Mouse (Mus musculus) neural tube, embryonic 14.5 days (tissue): ENCODE results near the gene Helq. TPM values are rescaled to one million over a fixed set of nuclear protein-coding genes. Genes with fewer than 3 reads are reported as not detected.

Source experiments
- ATAC-seq: fragments of 200-750 bp; cut with Nextera tagmentation; 2 replicates; pipeline ENCODE4 v1.8.0; 2017; ENCODE audit warnings: low read depth, mild to moderate bottlenecking, moderate TSS enrichment, moderate library complexity
- H3K27ac ChIP-seq: fragments of 300-500 bp; sonication (generic); 2 replicates; pipeline ENCODE4 v1.5.1; 2014; ENCODE audit warnings: low read depth, mild to moderate bottlenecking, control low read depth, low read length, moderate library complexity, mixed read lengths
- H3K27me3 ChIP-seq: fragments of 300-500 bp; sonication (generic); 2 replicates; pipeline ENCODE4 v1.6.1; 2014; ENCODE audit warnings: low read length; ENCODE audit not compliant: control insufficient read depth, insufficient read depth
- H3K36me3 ChIP-seq: fragments of 300-500 bp; sonication (generic); 2 replicates; pipeline ENCODE4 v1.6.1; 2014; ENCODE audit warnings: low read length, mixed read lengths; ENCODE audit not compliant: control insufficient read depth, insufficient read depth
- H3K4me1 ChIP-seq: fragments of 300-500 bp; sonication (generic); 2 replicates; pipeline ENCODE4 v1.6.1; 2014; ENCODE audit warnings: low read length; ENCODE audit not compliant: control insufficient read depth, insufficient read depth
- H3K4me2 ChIP-seq: fragments of 300-500 bp; sonication (generic); 2 replicates; pipeline ENCODE4 v1.6.1; 2014; ENCODE audit warnings: mild to moderate bottlenecking, low read depth, low read length, control low read depth
- H3K4me3 ChIP-seq: fragments of 300-500 bp; sonication (generic); 2 replicates; pipeline ENCODE4 v1.5.1; 2014; ENCODE audit warnings: low read depth, low read length, control low read depth, mixed read lengths
- H3K9ac ChIP-seq: fragments of 300-500 bp; sonication (generic); replicated peaks from 2 replicates; pipeline ENCODE4 v1.6.1; 2014; ENCODE audit warnings: low read depth, mild to moderate bottlenecking, control low read depth, low read length, mixed read lengths
- H3K9me3 ChIP-seq: fragments of 300-500 bp; sonication (generic); 2 replicates; pipeline ENCODE4 v1.6.1; 2016; ENCODE audit warnings: low read length; ENCODE audit not compliant: control insufficient read depth
- WGBS: fragments of 180-500 bp; shearing (Covaris S2); extraction: QIAGEN DNeasy Blood & Tissue Kit; methylation state at CpG from one replicate; pipeline ENCODE4 v1.1.7; 2014; 5-methylcytosine and 5-hydroxymethylcytosine counted together
- polyA plus RNA-seq: library from polyadenylated mRNA; unstranded; fragments of >200 nt; fragmentation: Nextera tagmentation; extraction: Ambion mirVana; gene quantifications from 2 replicates; pipeline ENCODE4 v1.2.1, GENCODE M21; 2014

The Helq gene
- polyA plus RNA-seq, 1 experiment from 2014 or later = 29.7 TPM

GRCm38 (mm10) chr5:100734535-100734934, 63.9 kb downstream of the Helq start:
- H3K27ac ChIP-seq = no peak overlapping the region
- no peaks in the 10 kb centered on the region for H3K36me3 ChIP-seq
- no peaks in the 10 kb centered on the region for H3K9me3 ChIP-seq
- WGBS = 86% methylated on average over 4 of the region's 4 CpGs
- H3K4me3 ChIP-seq = no peak overlapping the region
- no peak overlapping the region for H3K4me2 ChIP-seq
- no peaks in the 10 kb centered on the region for H3K4me1 ChIP-seq
- no peak for ATAC-seq
- no peak overlapping the region for H3K9ac ChIP-seq
- no peaks in the 10 kb centered on the region for H3K27me3 ChIP-seq

DNA sequence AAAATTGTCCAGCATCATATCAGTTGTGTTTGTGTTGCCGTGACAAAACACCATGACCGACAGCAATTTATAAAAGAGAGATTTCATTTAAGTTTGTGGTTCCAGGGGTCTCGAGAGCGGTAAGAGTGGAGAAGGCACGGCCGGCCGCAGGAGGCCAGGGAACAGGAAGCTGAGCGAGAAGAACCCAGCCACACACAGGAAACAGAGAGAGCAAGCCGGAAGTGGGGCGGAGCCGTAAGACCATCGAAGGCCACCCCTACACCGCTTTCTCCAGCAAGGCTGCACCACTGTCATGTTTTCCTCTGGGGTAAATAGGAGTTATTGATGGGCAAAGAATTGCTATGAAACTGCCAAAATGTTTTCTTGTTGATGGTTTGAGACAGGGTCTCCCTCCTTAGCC, 69.6 kb downstream of the Helq start:
- 93% methylated on average over 13 of the region's 13 CpGs for WGBS
- no peak overlapping the region for H3K4me3 ChIP-seq
- H3K27me3 ChIP-seq = no peaks in the 10 kb centered on the region
- no peaks in the 10 kb centered on the region for H3K36me3 ChIP-seq
- no peak overlapping the region for H3K9ac ChIP-seq
- H3K9me3 ChIP-seq = no peaks in the 10 kb centered on the region
- no peak for ATAC-seq
- no peaks in the 10 kb centered on the region for H3K4me1 ChIP-seq
- H3K4me2 ChIP-seq = no peak overlapping the region
- H3K27ac ChIP-seq = no peak overlapping the region

- no peaks in the 10 kb centered on the region for H3K4me1 ChIP-seq
- ATAC-seq = no peak
- WGBS = 86% methylated on average over 4 of the region's 4 CpGs
- H3K4me3 ChIP-seq = no peak overlapping the region
- H3K27ac ChIP-seq = no peak overlapping the region
- no peaks in the 10 kb centered on the region for H3K36me3 ChIP-seq
- H3K9ac ChIP-seq = no peak overlapping the region
- H3K4me2 ChIP-seq = no peak overlapping the region
- no peaks in the 10 kb centered on the region for H3K27me3 ChIP-seq
- no peaks in the 10 kb centered on the region for H3K9me3 ChIP-seq
Observed at GRCm38 (mm10) chr5:100726001-100726400, 72.4 kb downstream of the Helq start.

DNA sequence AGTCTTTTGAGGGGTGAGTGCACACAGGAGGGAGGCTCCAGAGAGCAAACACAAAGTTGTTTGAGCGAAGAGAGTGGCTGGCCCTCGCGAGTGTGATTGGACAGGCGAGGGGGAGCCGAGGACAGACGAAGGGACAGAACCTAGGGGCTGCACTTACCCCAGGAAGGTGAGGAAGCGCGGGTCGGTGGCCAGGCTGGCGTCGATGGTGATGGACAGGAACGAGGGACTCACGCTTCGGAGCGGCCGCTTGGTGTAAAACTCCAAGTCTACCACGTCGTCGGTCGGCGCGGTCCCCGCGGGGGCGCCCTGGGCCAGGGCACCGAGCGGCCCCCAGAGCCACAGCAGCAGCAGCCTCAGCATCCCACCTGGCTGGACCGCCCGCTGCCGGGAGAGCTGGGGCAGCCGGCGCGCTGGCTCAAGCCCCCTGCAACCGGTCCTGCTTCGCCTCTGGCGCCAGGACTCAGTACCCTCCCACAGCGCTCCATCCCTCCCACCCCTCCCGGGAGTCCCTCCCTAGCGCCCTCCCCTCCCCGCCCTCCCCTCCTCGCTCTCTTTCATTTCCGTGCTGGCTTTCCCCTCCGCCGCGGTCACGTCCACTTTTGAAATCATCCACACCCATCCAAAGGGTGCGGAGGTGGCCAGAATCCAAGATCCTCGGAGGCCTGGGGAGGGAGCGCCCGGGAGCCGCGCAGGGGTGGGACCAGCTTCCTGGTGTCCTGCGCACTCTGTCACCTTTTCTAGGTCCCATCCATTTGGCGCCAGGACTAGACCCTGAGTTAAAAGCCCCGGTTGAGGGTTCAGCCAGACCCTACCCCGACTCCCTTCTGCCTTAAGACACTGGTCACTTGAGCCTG, 78.9 kb downstream of the Helq start, which contains the start of gene Hpse:
Hpse (minus strand) TSS at position 482 of the 854 bp plus-strand sequence.
- Histone ChIP-seq H3K27ac (no peak within 1 kb of the TSS), H3K27me3 (peaks cover 3% of the 10 kb centered on the region; the same call in 1 of the 2 replicates), H3K4me2 (peak within 1 kb of the TSS; percentile 92), H3K9me3 (no peaks in the 10 kb centered on the region), H3K4me3 (peak within 1 kb of the TSS; percentile 40), H3K4me1 (peaks cover 8% of the 10 kb centered on the region; the same call in 1 of the 2 replicates), H3K36me3 (no peaks in the 10 kb centered on the region), H3K9ac (peak within 1 kb of the TSS; percentile 51)
- peak; percentile 60 for ATAC-seq
- WGBS = under 1% methylated on average over 51 of the region's 56 CpGs

DNA sequence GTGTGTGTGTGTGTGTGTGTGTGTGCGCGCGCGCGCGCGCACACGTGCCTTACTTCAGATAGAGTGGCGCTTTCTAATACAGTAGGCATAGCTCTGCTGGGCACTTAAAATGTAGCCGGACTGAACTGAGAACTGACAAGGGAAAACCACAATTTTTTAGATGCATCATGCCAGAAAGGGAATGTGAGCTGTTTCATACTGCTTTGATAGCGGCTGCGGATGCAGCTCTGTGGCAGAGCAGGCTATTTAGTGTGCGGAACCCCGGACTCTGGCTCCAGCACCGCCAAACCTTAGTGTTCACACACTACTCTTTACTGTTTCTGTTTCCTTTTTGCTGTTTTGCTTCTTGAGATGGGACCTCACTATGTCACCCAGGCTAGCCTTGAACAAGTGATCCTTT, 81.6 kb downstream of the Helq start:
- no peak overlapping the region for H3K4me2 ChIP-seq
- H3K36me3 ChIP-seq = no peaks in the 10 kb centered on the region
- H3K9me3 ChIP-seq = no peaks in the 10 kb centered on the region
- ATAC-seq = no peak
- H3K27ac ChIP-seq = no peak overlapping the region
- H3K27me3 ChIP-seq = peaks cover 3% of the 10 kb centered on the region; the same call in 1 of the 2 replicates
- 94% methylated on average over 15 of the region's 15 CpGs for WGBS
- peaks cover 8% of the 10 kb centered on the region; the same call in 1 of the 2 replicates for H3K4me1 ChIP-seq
- no peak overlapping the region for H3K9ac ChIP-seq
- H3K4me3 ChIP-seq = no peak overlapping the region

Other genes starting within 250 kb of the Helq start
- gene Plac8, start 226.4 kb downstream of the Helq start, polyA plus RNA-seq = 0.48 and 0.89 TPM in 2 replicates
- 58.7 and 59.5 TPM in 2 replicates for gene Coq2, start 123.5 kb downstream of the Helq start, polyA plus RNA-seq
- 0.31 and 1.1 TPM in 2 replicates for gene Hpse, start 78.9 kb downstream of the Helq start, polyA plus RNA-seq
- 152 and 184 TPM in 2 replicates for gene Mrps18c, start within 50 bp of the Helq start, polyA plus RNA-seq
- 15.4 and 15.5 TPM in 2 replicates for gene Abraxas1, start 22.4 kb upstream of the Helq start, polyA plus RNA-seq
- gene Gpat3, start 47.1 kb upstream of the Helq start, polyA plus RNA-seq = 1.1 and 1.9 TPM in 2 replicates